Mouse (Mus musculus) mature B cell (primary cell): ENCODE results near the gene Ggnbp2.

Experiments
- in situ Hi-C: fragments of 300-500 bp; cut with MboI; formaldehyde crosslinking; loops from 2 replicates; pipeline ENCODE4 v1.14.3; 2019

The Ggnbp2 gene

GRCm38 (mm10) chr11:84823484-84823897, 47.1 kb downstream of the Ggnbp2 start:
- in situ Hi-C loops: no loop called here

DNA sequence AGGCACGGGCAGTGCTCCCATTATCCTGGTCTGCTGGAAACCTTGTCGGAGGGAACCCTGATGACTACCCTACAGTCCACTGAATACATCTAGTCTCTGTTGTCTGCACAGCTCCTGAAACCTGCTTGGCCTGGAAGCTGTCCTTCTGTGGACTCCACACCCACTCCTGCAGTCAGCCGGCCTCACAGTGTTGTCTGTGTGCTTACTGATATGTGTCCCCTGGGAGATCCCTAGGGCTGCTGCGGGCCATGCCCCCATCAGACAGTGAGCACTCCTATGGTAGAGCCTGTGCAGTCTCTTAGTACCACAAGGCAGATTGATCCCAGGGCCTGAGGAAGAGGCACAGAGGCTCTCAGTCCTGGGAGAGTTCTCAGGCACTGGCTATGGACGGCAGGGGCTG, 48.1 kb downstream of the Ggnbp2 start:
- in situ Hi-C loops: no loop called here

- in situ Hi-C loops: no loop called here
Measured at GRCm38 (mm10) chr11:84821131-84821770, 49.4 kb downstream of the Ggnbp2 start.

- in situ Hi-C loops: loop anchor here (10.0 kb wide), 2 partner anchors 394 to 554 kb away; no protein-coding TSS in a partner anchor
Measured at GRCm38 (mm10) chr11:84818961-84819692, 51.5 kb downstream of the Ggnbp2 start, which contains the start of gene Mrm1. Mrm1 (minus strand) TSS chr11:84819515.

DNA sequence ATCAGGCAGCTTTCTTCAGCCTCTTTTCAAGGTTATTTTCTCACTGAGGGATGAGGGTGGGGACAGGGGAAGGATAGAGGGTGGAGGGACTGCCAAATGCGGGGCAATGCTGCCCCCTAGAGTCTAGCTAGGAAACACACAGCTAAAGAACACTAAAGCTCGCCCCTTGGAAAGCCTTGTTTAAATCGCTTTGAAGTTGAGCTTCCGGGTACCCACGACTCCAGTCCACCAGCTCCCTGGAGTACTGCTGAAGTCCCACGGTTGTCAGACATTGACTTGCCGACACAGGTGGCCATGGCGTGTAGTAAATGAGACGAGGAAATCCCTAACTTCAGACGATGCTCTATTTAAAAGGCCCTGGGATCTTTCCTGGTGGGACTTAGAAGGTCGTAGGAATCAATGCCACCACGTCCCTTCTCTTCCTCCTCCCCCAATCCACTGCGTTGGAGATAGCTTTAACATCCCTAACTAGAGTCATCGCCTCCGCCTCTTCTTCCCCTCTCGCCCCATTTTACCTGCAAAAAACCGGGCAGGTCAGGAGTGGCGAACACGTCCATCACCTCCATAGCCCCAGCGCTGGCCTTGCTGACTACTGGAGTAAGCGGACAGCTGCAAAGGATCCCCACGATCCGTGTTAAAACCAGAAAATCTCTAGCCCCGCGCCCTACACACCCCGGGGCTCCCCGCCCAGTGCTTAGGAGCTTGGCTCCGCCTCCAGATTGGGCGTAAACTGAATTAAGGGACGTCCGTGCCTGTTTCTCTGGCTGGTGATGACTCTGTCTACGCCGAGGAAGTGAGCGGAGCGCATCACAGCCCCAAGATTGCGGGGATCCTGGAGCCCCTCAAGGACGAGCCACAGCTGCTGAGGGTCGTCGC, 52.3 kb downstream of the Ggnbp2 start:
- in situ Hi-C loops: loop anchor here (10.0 kb wide), 2 partner anchors 394 to 554 kb away; no protein-coding TSS in a partner anchor

DNA sequence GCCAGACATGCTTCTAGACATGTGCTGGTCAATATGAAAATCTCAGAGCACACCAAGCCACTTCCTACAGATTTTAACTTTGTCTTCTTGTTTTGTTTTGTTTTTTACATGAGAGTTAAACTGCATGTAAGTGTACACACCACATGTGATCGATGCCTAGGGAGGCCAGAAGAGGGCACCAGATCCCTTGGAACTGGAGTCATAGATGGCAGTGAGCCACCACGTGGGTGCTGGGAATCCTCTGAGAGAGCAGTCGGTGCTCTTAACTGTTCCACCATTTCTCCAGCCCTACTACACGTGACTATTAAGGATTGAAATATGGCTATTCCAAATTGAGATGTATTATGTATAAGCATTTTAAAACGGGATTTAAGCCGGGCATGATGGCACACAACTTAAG, 53.3 kb downstream of the Ggnbp2 start:
- in situ Hi-C loops: loop anchor here (10.0 kb wide), 2 partner anchors 393 to 553 kb away; no protein-coding TSS in a partner anchor

DNA sequence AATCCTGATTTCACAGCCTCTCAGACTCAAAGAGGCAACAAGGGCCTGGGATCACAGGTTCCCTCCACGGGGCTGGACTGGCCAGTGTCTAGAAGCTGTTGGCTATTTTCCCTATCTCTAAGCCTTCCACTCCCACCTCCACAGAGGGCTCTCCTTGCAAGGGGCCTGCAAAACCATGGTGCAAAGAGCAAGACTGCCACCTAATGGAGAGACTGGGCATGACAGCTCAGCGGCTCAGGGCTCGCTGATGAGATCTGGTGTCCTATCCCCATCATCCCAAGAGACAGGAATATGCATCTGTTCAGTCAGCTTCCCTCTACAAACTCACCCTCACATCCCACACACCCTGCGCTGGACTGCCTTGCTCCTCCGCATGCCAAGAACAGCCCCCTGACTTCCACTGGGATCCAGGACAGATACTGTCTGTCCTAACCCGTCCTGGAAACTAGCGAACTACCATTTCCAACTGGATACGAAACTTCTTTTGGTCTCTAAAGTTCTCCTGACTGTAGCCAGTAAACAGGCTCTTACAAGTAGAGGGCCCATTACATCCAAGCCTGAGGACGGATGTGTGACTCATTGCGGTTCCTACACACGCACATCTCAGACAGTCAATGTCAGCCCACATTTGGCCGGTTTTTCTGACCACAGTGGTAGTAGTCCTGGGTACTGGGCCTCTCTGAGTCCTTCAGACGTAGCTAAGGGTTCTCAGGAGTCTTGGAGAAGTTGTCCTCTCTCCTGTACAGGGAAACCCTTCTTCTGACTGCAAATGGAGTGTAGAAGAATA, 56.7 kb downstream of the Ggnbp2 start:
- in situ Hi-C loops: loop anchor here (10.0 kb wide), 2 partner anchors 389 to 549 kb away; no protein-coding TSS in a partner anchor

DNA sequence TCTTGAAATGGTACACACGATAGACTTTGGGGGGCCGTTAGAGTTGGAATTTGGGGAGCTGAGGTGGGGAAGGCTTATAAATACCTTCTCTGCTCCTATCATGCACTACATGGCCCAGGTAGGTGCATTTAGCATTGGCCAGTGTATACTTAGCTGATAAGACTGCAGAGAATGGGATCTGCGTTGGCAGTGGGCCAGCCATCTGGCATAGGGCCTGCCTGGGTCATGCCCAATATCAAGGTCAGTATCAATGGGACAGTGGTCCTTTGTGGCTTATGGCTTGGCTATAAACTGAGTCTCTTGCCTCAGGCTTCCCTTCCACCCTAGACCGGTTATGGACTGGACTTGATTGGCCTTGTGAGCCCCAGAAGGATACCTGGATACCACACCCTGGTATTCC, 66.2 kb downstream of the Ggnbp2 start:
- in situ Hi-C loops: no loop called here

DNA sequence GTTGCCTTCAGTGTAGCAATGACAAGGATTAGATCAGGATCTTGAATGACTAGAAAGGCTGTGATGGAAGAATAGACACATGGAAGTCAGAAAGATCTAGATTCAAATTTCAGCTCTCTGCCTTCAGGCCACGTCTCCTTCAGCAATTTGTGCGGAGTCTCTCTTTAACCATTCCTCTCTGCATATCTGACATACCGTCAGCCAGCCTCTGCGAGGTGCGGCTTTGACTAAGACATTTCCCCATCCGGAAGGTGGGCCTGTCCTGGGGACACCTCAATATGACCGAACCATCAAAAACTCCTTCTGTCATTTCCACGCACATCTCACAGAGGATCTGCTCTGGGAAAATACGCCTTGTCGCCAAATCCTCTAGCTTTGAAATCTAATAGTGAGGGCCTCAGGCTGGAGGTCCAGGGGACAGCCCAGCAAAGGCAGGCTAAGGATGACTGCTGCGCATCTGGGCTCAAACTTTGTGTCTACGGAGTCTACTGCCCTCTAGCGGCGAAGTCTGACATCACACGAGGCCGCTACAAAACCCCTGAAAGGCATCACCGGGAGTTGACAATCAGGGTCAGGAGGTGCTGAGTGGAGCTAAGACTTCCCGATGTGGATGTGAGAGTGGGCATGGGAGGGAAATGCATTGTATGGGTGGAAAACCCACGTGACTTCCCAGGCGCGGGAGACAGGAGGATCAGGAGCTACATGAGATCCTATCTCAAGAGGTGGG, 72.8 kb downstream of the Ggnbp2 start:
- in situ Hi-C loops: no loop called here

GRCm38 (mm10) chr11:84797026-84797425, 73.6 kb downstream of the Ggnbp2 start:
- in situ Hi-C loops: no loop called here

- in situ Hi-C loops: no loop called here
Measured at GRCm38 (mm10) chr11:84794496-84795113, 76.0 kb downstream of the Ggnbp2 start.

DNA sequence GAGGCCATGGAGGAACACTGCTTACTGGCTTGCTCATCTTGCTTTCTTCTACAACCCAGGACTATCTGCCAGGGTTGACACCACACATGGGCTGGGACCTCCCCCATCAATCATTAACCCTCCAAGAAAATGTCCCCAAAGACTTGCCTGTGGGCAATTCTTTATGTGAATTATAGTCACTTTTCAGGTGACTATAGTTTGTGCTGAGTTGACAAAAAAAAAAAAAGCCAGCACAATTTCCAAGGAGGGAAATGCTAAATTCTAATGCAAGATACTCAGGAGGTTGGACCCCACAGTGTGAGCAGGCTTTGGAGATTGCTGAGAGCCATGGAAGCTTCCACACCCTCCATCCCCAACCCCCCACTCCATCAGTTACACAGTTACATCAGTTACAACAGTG, 77.1 kb downstream of the Ggnbp2 start:
- in situ Hi-C loops: no loop called here

DNA sequence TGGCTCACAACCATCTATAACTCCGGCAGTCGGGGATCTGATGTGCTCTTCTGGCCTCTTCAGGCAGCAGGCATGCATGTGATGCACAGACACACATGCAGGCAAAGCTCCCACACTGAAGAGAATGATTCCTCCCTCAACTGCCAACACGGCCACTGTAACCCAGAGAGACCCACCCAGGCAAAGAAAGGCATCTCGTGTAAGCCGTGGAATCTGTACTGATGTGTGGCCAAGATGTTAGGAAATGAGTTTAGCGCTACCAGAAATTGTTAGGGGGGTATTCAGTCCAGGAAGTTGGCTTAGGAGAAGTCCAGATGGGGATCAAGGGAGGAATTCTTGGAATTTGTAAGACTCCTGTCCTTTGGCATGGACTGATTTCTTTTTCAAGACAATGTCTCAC, 80.2 kb downstream of the Ggnbp2 start:
- in situ Hi-C loops: no loop called here
